Comparison of ENCODE assay signal across 8 mouse cellular contexts in the genomic region with DNA sequence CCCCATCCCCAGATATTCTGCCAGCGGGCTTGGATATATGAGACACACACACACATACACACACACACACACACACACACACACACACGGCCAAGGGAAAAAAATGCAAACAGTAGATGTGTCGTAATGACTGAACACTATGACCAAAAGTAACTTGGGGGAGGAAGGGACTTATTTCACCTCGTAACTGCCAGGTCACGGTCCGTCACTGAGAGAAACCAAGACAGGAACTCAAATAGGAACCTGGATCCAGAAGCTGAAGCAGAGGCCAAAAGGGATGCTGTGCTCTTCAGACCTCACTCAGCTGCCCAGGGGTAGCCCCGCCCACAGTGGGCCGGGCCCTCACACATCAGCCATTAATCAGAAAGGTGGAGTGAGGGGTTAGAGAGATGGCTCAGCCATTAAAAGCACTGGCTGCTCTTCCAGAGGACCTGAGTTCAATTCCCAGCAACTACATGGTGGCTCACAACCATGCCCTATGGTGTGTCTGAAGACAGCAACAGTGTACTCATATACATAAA.
"Had no signal": no experiment of that assay in that cellular context is flagged by ENCODE, and none has a peak within 500 bp of the region (broad histone marks: within the 10 kb centered on the region; RNA-seq: fewer than 3 reads in every experiment).

No protein-coding gene starts in this region.

- H3K4me3 ChIP-seq: limb, embryonic 13.5 days; liver, embryonic 13.5 days; megakaryocyte, embryonic 14.5 days; midbrain, embryonic 12.5 days; neural tube, embryonic 13.5 days had no signal

- DNase-seq: layer of hippocampus, postnatal 36 days had no signal

- ATAC-seq: midbrain, embryonic 16.5 days had no signal

- H3K4me1 ChIP-seq: limb, embryonic 13.5 days; liver, embryonic 13.5 days; midbrain, embryonic 12.5 days had no signal

- H3K9ac ChIP-seq: limb, embryonic 13.5 days; liver, embryonic 13.5 days; midbrain, embryonic 12.5 days; neural tube, embryonic 13.5 days had no signal

- H3K27me3 ChIP-seq: limb, embryonic 13.5 days; liver, embryonic 13.5 days; megakaryocyte, embryonic 14.5 days; midbrain, embryonic 12.5 days; neural tube, embryonic 13.5 days had no signal

- H3K27ac ChIP-seq: limb, embryonic 13.5 days; liver, embryonic 13.5 days; midbrain, embryonic 12.5 days; neural tube, embryonic 13.5 days; stomach, postnatal 0 days had no signal

- H3K4me2 ChIP-seq: limb, embryonic 13.5 days; liver, embryonic 13.5 days; midbrain, embryonic 12.5 days; neural tube, embryonic 13.5 days had no signal

- H3K9me3 ChIP-seq: limb, embryonic 13.5 days; liver, embryonic 13.5 days; midbrain, embryonic 12.5 days; neural tube, embryonic 13.5 days had no signal
